Mouse (Mus musculus) liver, embryonic 14.5 days (tissue): Measurements from ENCODE around the gene Lrig2.

Experiments used
- CTCF ChIP-seq: IDR thresholded peaks from 2 replicates; pipeline ENCODE4 v1.5.1; 2016; ENCODE audit warnings: antibody characterized with exemption, low read depth, control low read depth
- EP300 ChIP-seq: IDR thresholded peaks from 2 replicates; pipeline ENCODE4 v1.6.1; 2016; ENCODE audit warnings: antibody characterized with exemption, low read depth

GRCm38 (mm10) chr3:104446689-104447088 is 65.0 kb downstream of the Lrig2 start:
- TF ChIP-seq CTCF, result no peak
- no peak for TF ChIP-seq EP300
